Mouse (Mus musculus) kidney, adult 2 months (tissue): ENCODE results near the gene Ripor3. TPM values are rescaled to one million over a fixed set of nuclear protein-coding genes. Genes with fewer than 3 reads are reported as not detected.

Experiments used
- DNase-seq: peaks from one replicate; pipeline ENCODE4 v3.0.0; 2021
- H3K27ac ChIP-seq: fragments of 200-500 bp; 2 replicates; pipeline ENCODE4 v1.5.1; 2012; ENCODE audit warnings: low read depth, low read length, control low read depth, inconsistent platforms; ENCODE audit not compliant: insufficient read depth
- H3K27me3 ChIP-seq: fragments of 200-500 bp; replicated peaks from 2 replicates; pipeline ENCODE4 v1.6.1; 2012; ENCODE audit warnings: mild to moderate bottlenecking, moderate library complexity, low read length, inconsistent platforms; ENCODE audit not compliant: control insufficient read depth, insufficient read depth
- H3K36me3 ChIP-seq: fragments of 200-500 bp; 2 replicates; pipeline ENCODE4 v1.6.1; 2012; ENCODE audit warnings: mild to moderate bottlenecking, moderate library complexity, low read length, inconsistent platforms; ENCODE audit not compliant: control insufficient read depth, insufficient read depth
- H3K4me1 ChIP-seq: fragments of 200-500 bp; 2 replicates; pipeline ENCODE4 v1.6.1; 2011; ENCODE audit warnings: low read length; ENCODE audit not compliant: control insufficient read depth, insufficient read depth
- H3K4me3 ChIP-seq: fragments of 200-500 bp; 2 replicates; pipeline ENCODE4 v1.5.1; 2011; ENCODE audit warnings: mild to moderate bottlenecking, low read depth, low read length, control low read depth; ENCODE audit not compliant: insufficient read depth
- CTCF ChIP-seq: fragments of 200-500 bp; conservative IDR thresholded peaks from 2 replicates; pipeline ENCODE4 v1.5.1; 2011; ENCODE audit warnings: low read depth, mild to moderate bottlenecking, control low read depth, low read length, moderate library complexity, mixed read lengths; ENCODE audit not compliant: insufficient read depth, insufficient read length
- POLR2A ChIP-seq: fragments of 200-500 bp; IDR thresholded peaks from one replicate; pipeline ENCODE4 v1.6.1; 2011; ENCODE audit warnings: low read depth, low read length, control low read depth
- WGBS: fragments of 180-500 bp; shearing (Covaris S2); methylation state at CpG from one replicate; pipeline ENCODE4 v1.1.7; 2018; 5-methylcytosine and 5-hydroxymethylcytosine counted together
- polyA plus RNA-seq: library from polyadenylated mRNA; depleted of rRNA; stranded (reverse); fragments of >200 nt; gene quantifications from 2 replicates; pipeline ENCODE4 v1.2.3, GENCODE M21; 2012

Ripor3 gene
- polyA plus RNA-seq, 1 experiment: 12.3 TPM

GRCm38 (mm10) chr2:167972146-167972545 is 38.3 kb downstream of the Ripor3 start:
- WGBS: 63% methylated on average over 5 of the region's 5 CpGs
- no peak overlapping the region for H3K4me3 ChIP-seq
- no peaks in the 10 kb centered on the region; the same call in 1 of the 2 replicates for H3K36me3 ChIP-seq
- no peak overlapping the region for H3K27ac ChIP-seq
- no peaks in the 10 kb centered on the region for H3K27me3 ChIP-seq
- H3K4me1 ChIP-seq: no peaks in the 10 kb centered on the region
- no peak for TF ChIP-seq POLR2A
- no peak for TF ChIP-seq CTCF
- DNase-seq: no peak

GRCm38 (mm10) chr2:167969851-167970541 is 40.4 kb downstream of the Ripor3 start:
- Histone ChIP-seq H3K27me3 (no peaks in the 10 kb centered on the region), H3K4me1 (no peaks in the 10 kb centered on the region), H3K36me3 (no peaks in the 10 kb centered on the region; the same call in 1 of the 2 replicates), H3K27ac (no peak overlapping the region), H3K4me3 (no peak overlapping the region)
- WGBS: 86% methylated on average over 10 of the region's 10 CpGs
- TF ChIP-seq CTCF (no peak), POLR2A (no peak)
- DNase-seq: no peak

GRCm38 (mm10) chr2:167968504-167968903 is 41.9 kb downstream of the Ripor3 start:
- Histone ChIP-seq H3K27me3 (no peaks in the 10 kb centered on the region), H3K4me3 (no peak overlapping the region), H3K27ac (no peak overlapping the region), H3K36me3 (no peaks in the 10 kb centered on the region), H3K4me1 (no peaks in the 10 kb centered on the region)
- DNase-seq: no peak
- TF ChIP-seq POLR2A (no peak), CTCF (no peak)
- 81% methylated on average over 7 of the region's 7 CpGs for WGBS

- Histone ChIP-seq H3K4me3 (no peak overlapping the region), H3K27ac (no peak overlapping the region), H3K4me1 (no peaks in the 10 kb centered on the region), H3K27me3 (no peaks in the 10 kb centered on the region), H3K36me3 (no peaks in the 10 kb centered on the region)
- TF ChIP-seq POLR2A (no peak), CTCF (no peak)
- no peak for DNase-seq
- 89% methylated on average over 3 of the region's 3 CpGs for WGBS
Observed at GRCm38 (mm10) chr2:167965911-167966310, 44.5 kb downstream of the Ripor3 start.

- TF ChIP-seq POLR2A: no peak
- no peak for TF ChIP-seq CTCF
- 92% methylated on average over 9 of the region's 9 CpGs for WGBS
- no peak for DNase-seq
- H3K4me1 ChIP-seq: peaks cover 11% of the 10 kb centered on the region
- no peak overlapping the region for H3K4me3 ChIP-seq
- no peaks in the 10 kb centered on the region for H3K27me3 ChIP-seq
- H3K36me3 ChIP-seq: no peaks in the 10 kb centered on the region
- H3K27ac ChIP-seq: no peak overlapping the region
Observed at GRCm38 (mm10) chr2:167964320-167964719, 46.1 kb downstream of the Ripor3 start.

- 86% methylated on average over 9 of the region's 9 CpGs for WGBS
Observed at GRCm38 (mm10) chr2:167963778-167964300, 46.6 kb downstream of the Ripor3 start.

GRCm38 (mm10) chr2:167963176-167963575 is 47.2 kb downstream of the Ripor3 start:
- H3K27ac ChIP-seq: no peak overlapping the region
- no peaks in the 10 kb centered on the region for H3K36me3 ChIP-seq
- H3K4me1 ChIP-seq: peaks cover 21% of the 10 kb centered on the region
- no peak overlapping the region for H3K4me3 ChIP-seq
- 91% methylated on average over 4 of the region's 4 CpGs for WGBS
- TF ChIP-seq CTCF (no peak), POLR2A (no peak)
- no peaks in the 10 kb centered on the region for H3K27me3 ChIP-seq
- no peak for DNase-seq

More at GRCm38 (mm10) chr2:167963778-167964300, 46.6 kb downstream of the Ripor3 start:
- H3K4me1 ChIP-seq: peaks cover 15% of the 10 kb centered on the region
- no peak for DNase-seq
- no peak for TF ChIP-seq POLR2A
- TF ChIP-seq CTCF: no peak
- H3K27ac ChIP-seq: no peak overlapping the region
- H3K4me3 ChIP-seq: no peak overlapping the region
- H3K36me3 ChIP-seq: no peaks in the 10 kb centered on the region
- no peaks in the 10 kb centered on the region for H3K27me3 ChIP-seq
